Mouse (Mus musculus): ENCODE data around the gene Selenof.

GRCm38 (mm10) chr3:144586731-144587130 is 16.6 kb downstream of the Selenof start:
- TF ChIP-seq CTCF (IDR thresholded peaks at IDR 0.05; ENCODE audit: low read depth, low read length) = no peak
- no peak for TF ChIP-seq POLR2AphosphoS5 (IDR thresholded peaks at IDR 0.05; ENCODE audit: insufficient replicate concordance, low read depth, low read length)
